Mouse (Mus musculus) CH12.LX (cell line): ENCODE measurements around the gene Uri1.

Experiments used
- CTCF ChIP-seq, 2 experiments: IDR thresholded peaks in 1 of 2; conservative IDR thresholded peaks in 1 of 2; 2 replicates each; pipeline ENCODE4 v1.5.1; 2011 to 2012; ENCODE audit warnings: low read depth in 2 of 2, low read length in 2 of 2, improper control_type of control experiment in 1 of 2, inconsistent platforms in 1 of 2, mild to moderate bottlenecking in 1 of 2, moderate library complexity in 1 of 2
- EP300 ChIP-seq: IDR thresholded peaks from 2 replicates; pipeline ENCODE4 v1.6.1; 2011; ENCODE audit warnings: low read length, improper control_type of control experiment
- GABPA ChIP-seq: IDR thresholded peaks from 2 replicates; pipeline ENCODE4 v1.6.1; 2012; ENCODE audit warnings: low read depth, low read length, improper control_type of control experiment, inconsistent platforms; ENCODE audit not compliant: insufficient replicate concordance
- JUN ChIP-seq: IDR thresholded peaks from 2 replicates; pipeline ENCODE4 v1.6.1; 2011; ENCODE audit warnings: low read depth, mild to moderate bottlenecking, low read length, improper control_type of control experiment, moderate library complexity; ENCODE audit not compliant: insufficient read depth
- MAFK ChIP-seq: IDR thresholded peaks from 2 replicates; pipeline ENCODE4 v1.6.1; 2011; ENCODE audit warnings: low read length, improper control_type of control experiment; ENCODE audit not compliant: insufficient replicate concordance
- MXI1 ChIP-seq: IDR thresholded peaks from 2 replicates; pipeline ENCODE4 v1.6.1; 2011; ENCODE audit warnings: mild to moderate bottlenecking, low read depth, low read length, improper control_type of control experiment
- NELFE ChIP-seq: IDR thresholded peaks from 2 replicates; pipeline ENCODE4 v1.6.1; 2011; ENCODE audit warnings: low read depth, low read length, improper control_type of control experiment
- NRF1 ChIP-seq: IDR thresholded peaks from 2 replicates; pipeline ENCODE4 v1.6.1; 2014; ENCODE audit warnings: low read depth, mild to moderate bottlenecking, inconsistent platforms, low read length, improper control_type of control experiment, moderate library complexity
- POLR2A ChIP-seq: IDR thresholded peaks from 2 replicates; pipeline ENCODE4 v1.6.1; 2011; ENCODE audit warnings: low read depth, mild to moderate bottlenecking, improper control_type of control experiment, low read length
- POLR2AphosphoS2 ChIP-seq: IDR thresholded peaks from 2 replicates; pipeline ENCODE4 v1.6.1; 2011; ENCODE audit warnings: low read depth, low read length, improper control_type of control experiment
- TBP ChIP-seq: conservative IDR thresholded peaks from 2 replicates; pipeline ENCODE4 v1.6.1; 2011; ENCODE audit warnings: low read depth, low read length, improper control_type of control experiment
- ZNF384 ChIP-seq: IDR thresholded peaks from 2 replicates; pipeline ENCODE4 v1.6.1; 2012; ENCODE audit warnings: low read depth, low read length, improper control_type of control experiment, inconsistent platforms

DNA sequence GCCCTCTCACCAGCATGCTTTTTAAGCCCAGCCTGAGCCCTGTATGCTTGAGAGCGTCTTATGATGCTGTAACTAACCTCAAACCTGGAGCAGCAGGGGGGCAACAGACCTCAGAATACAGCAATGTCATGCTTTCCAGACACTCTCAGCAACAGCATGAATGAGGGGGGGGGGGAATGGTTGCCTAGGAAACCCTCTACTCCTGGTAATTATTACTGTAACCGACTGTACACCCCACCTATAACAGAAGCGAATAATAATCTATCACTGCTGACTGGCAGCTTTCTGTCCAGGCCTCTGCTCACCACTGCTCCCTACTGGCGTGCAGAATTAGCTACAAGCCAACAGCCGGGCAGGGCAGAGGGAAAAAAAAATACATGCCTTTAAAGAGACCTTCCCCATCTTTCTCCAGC, 88.6 kb downstream of the Uri1 start:
- TF ChIP-seq EP300 (no peak), MXI1 (no peak), POLR2AphosphoS2 (no peak), ZNF384 (peak; percentile 54), CTCF (conservative IDR thresholded peaks at IDR 0.05 in 1 of 2, IDR thresholded peaks at IDR 0.05 in 1 of 2; ENCODE audit: low read depth in 2 of 2, low read length in 2 of 2) (peak; percentile 51 to 62), NRF1 (no peak), MAFK (no peak), GABPA (no peak), NELFE (no peak), TBP (no peak), JUN (no peak), POLR2A (no peak)
